ENCODE assay signal across 10 mouse cellular contexts in the genomic region with DNA sequence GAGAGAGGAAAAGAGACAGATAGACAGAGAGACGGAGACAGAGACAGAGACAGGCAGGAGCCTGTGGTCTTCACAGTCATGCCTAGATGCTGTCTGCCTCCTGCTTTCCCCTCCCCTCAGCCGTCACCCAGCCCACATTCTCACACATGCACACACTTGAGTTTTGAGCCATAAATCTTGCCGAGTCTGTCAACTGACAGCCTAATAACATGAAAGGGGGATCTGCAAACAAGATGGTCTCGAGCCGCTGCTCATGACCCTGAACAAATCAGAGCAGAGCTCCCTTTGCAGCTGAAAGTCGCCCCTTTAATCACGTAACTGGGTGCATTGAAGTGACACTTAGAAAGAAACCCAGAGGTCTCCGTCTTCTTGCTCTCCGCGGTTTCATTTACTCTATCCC.
DNase-seq lines count a peak whose midpoint lies in the region; ATAC-seq lines count a peak whose summit lies in the region.
"Had no signal": no experiment of that assay in that cellular context is flagged by ENCODE, and none has a peak within 500 bp of the region (broad histone marks: within the 10 kb centered on the region; RNA-seq: fewer than 3 reads in every experiment).

No protein-coding gene starts in this region.

- H3K9ac ChIP-seq in lung, embryonic 15.5 days = no peak overlapping the region
- no peak overlapping the region for H3K9ac ChIP-seq in embryonic facial prominence, embryonic 13.5 days
- H3K9ac ChIP-seq in neural tube, embryonic 15.5 days (replicated peaks) = no peak overlapping the region
- H3K9ac ChIP-seq: liver, embryonic 14.5 days had no signal

- no peak for ATAC-seq in lung, embryonic 15.5 days (ENCODE audit: borderline replicate concordance, extremely low read depth, low FRiP score, low TSS enrichment)
- ATAC-seq in embryonic facial prominence, embryonic 13.5 days (ENCODE audit: insufficient number of reproducible peaks, insufficient read depth, low FRiP score, low TSS enrichment, low read depth) = no peak
- no peak for ATAC-seq in neural tube, embryonic 15.5 days (ENCODE audit: low FRiP score)
- no peak for ATAC-seq in granulocyte monocyte progenitor cell, adult 5-6 weeks (replicated peaks; ENCODE audit: poor library complexity, severe bottlenecking)

- H3K4me2 ChIP-seq in lung, embryonic 15.5 days = peak overlapping the region; percentile 26; the same call in 1 of the 2 replicates
- peak overlapping the region; percentile 20; the same call in 1 of the 2 replicates for H3K4me2 ChIP-seq in embryonic facial prominence, embryonic 13.5 days
- peak overlapping the region; percentile 28 for H3K4me2 ChIP-seq in neural tube, embryonic 15.5 days

- H3K36me3 ChIP-seq in lung, embryonic 15.5 days = no peaks in the 10 kb centered on the region
- H3K36me3 ChIP-seq in embryonic facial prominence, embryonic 13.5 days = no peaks in the 10 kb centered on the region
- no peaks in the 10 kb centered on the region for H3K36me3 ChIP-seq in neural tube, embryonic 15.5 days

- no peak overlapping the region for H3K27ac ChIP-seq in lung, embryonic 15.5 days
- no peak overlapping the region for H3K27ac ChIP-seq in embryonic facial prominence, embryonic 13.5 days
- no peak overlapping the region for H3K27ac ChIP-seq in neural tube, embryonic 15.5 days (replicated peaks)
- H3K27ac ChIP-seq: layer of hippocampus, adult 2 months; liver, embryonic 14.5 days had no signal

- H3K27me3 ChIP-seq in lung, embryonic 15.5 days = no peaks in the 10 kb centered on the region
- H3K27me3 ChIP-seq in embryonic facial prominence, embryonic 13.5 days = peaks cover 11% of the 10 kb centered on the region
- H3K27me3 ChIP-seq in neural tube, embryonic 15.5 days (replicated peaks) = no peaks in the 10 kb centered on the region

- H3K4me1 ChIP-seq in lung, embryonic 15.5 days = 0 out of 2 replicates have a peak, but pooled peaks cover 3% of the 10 kb centered on the region
- peaks cover 9% of the 10 kb centered on the region; the same call in 1 of the 2 replicates for H3K4me1 ChIP-seq in embryonic facial prominence, embryonic 13.5 days
- peaks cover 5% of the 10 kb centered on the region; the same call in 1 of the 2 replicates for H3K4me1 ChIP-seq in neural tube, embryonic 15.5 days

- H3K4me3 ChIP-seq in lung, embryonic 15.5 days = no peak overlapping the region
- no peak overlapping the region for H3K4me3 ChIP-seq in embryonic facial prominence, embryonic 13.5 days
- no peak overlapping the region for H3K4me3 ChIP-seq in neural tube, embryonic 15.5 days (replicated peaks)
- H3K4me3 ChIP-seq: layer of hippocampus, adult 2 months had no signal

- no peaks in the 10 kb centered on the region for H3K9me3 ChIP-seq in lung, embryonic 15.5 days
- no peaks in the 10 kb centered on the region for H3K9me3 ChIP-seq in embryonic facial prominence, embryonic 13.5 days
- no peaks in the 10 kb centered on the region for H3K9me3 ChIP-seq in neural tube, embryonic 15.5 days (replicated peaks)

- WGBS in lung, embryonic 15.5 days = 13% methylated on average over 10 of the region's 10 CpGs
- 31% methylated on average over 10 of the region's 10 CpGs for WGBS in embryonic facial prominence, embryonic 13.5 days
- 18% methylated on average over 10 of the region's 10 CpGs for WGBS in neural tube, embryonic 15.5 days

- DNase-seq in lung, postnatal 25 days (ENCODE audit: low spot score) = no peak
- DNase-seq in hindlimb bud, embryonic 11.5 days (ENCODE audit: extremely low spot score, low read depth, low spot score) = peak; percentile 41
- no peak for DNase-seq in frontal cortex, postnatal 25 days (ENCODE audit: low spot score in 2 of 2)
- DNase-seq: cerebellum, adult 11 months had no signal
